Mouse (Mus musculus): ENCODE results near the gene Tbc1d4.

GRCm38 (mm10) chr14:101602851-101603250 lies 6.1 kb downstream of the Tbc1d4 start:
- TF ChIP-seq CTCF (IDR thresholded peaks at IDR 0.05; ENCODE audit: insufficient read depth, low read length) (no peak), POLR2A (IDR thresholded peaks at IDR 0.05; ENCODE audit: borderline replicate concordance, extremely low read depth, low read depth, low read length) (no peak)

Data from lung, adult 2 months (tissue).